Mouse (Mus musculus): ENCODE data around the gene Fut8. TPM values are rescaled to one million over a fixed set of nuclear protein-coding genes. Genes with fewer than 3 reads are reported as not detected.

Gene Fut8
- polyA plus RNA-seq, 1 experiment from 2014 or later, result 27.3 TPM

- Histone ChIP-seq H3K9ac (ENCODE audit: low read depth, low read length) (no peak overlapping the region), H3K4me2 (no peak overlapping the region), H3K27me3 (replicated peaks; ENCODE audit: control insufficient read depth, insufficient read depth, low read length) (no peaks in the 10 kb centered on the region), H3K9me3 (ENCODE audit: control insufficient read depth, low read length) (no peaks in the 10 kb centered on the region), H3K36me3 (ENCODE audit: control insufficient read depth, insufficient read depth, low read length) (no peaks in the 10 kb centered on the region), H3K4me1 (replicated peaks; ENCODE audit: control insufficient read depth, insufficient read depth, low read length) (no peaks in the 10 kb centered on the region), H3K4me3 (ENCODE audit: low read depth, low read length) (no peak overlapping the region), H3K27ac (ENCODE audit: low read depth, low read length) (no peak overlapping the region)
- ATAC-seq (replicated peaks; ENCODE audit: low FRiP score) (no peak), DNase-seq (ENCODE audit: low spot score) (no peak)
- 85% methylated on average over 3 of the region's 3 CpGs for WGBS
These were observed 243.9 kb downstream of the Fut8 start for GRCm38 (mm10) chr12:77481799-77482198.

GRCm38 (mm10) chr12:77483180-77483855, 245.4 kb downstream of the Fut8 start:
- no peak for DNase-seq (ENCODE audit: low spot score)
- Histone ChIP-seq H3K27ac (ENCODE audit: low read depth, low read length) (no peak overlapping the region), H3K27me3 (replicated peaks; ENCODE audit: control insufficient read depth, insufficient read depth, low read length) (no peaks in the 10 kb centered on the region), H3K9me3 (ENCODE audit: control insufficient read depth, low read length) (no peaks in the 10 kb centered on the region), H3K4me3 (ENCODE audit: low read depth, low read length) (no peak overlapping the region), H3K4me2 (no peak overlapping the region), H3K9ac (ENCODE audit: low read depth, low read length) (no peak overlapping the region), H3K36me3 (ENCODE audit: control insufficient read depth, insufficient read depth, low read length) (no peaks in the 10 kb centered on the region), H3K4me1 (replicated peaks; ENCODE audit: control insufficient read depth, insufficient read depth, low read length) (no peaks in the 10 kb centered on the region)
- no peak for ATAC-seq (replicated peaks; ENCODE audit: low FRiP score)
- 36% methylated on average over 9 of the region's 9 CpGs for WGBS

- H3K4me1 ChIP-seq (replicated peaks; ENCODE audit: control insufficient read depth, insufficient read depth, low read length), result no peaks in the 10 kb centered on the region
- 70% methylated on average over 3 of the region's 3 CpGs for WGBS
- ATAC-seq (replicated peaks; ENCODE audit: low FRiP score) (no peak), DNase-seq (ENCODE audit: low spot score) (no peak)
- H3K27ac ChIP-seq (ENCODE audit: low read depth, low read length), result no peak overlapping the region
- no peak overlapping the region for H3K4me3 ChIP-seq (ENCODE audit: low read depth, low read length)
- H3K4me2 ChIP-seq, result no peak overlapping the region
- no peak overlapping the region for H3K9ac ChIP-seq (ENCODE audit: low read depth, low read length)
- no peaks in the 10 kb centered on the region for H3K27me3 ChIP-seq (replicated peaks; ENCODE audit: control insufficient read depth, insufficient read depth, low read length)
- H3K36me3 ChIP-seq (ENCODE audit: control insufficient read depth, insufficient read depth, low read length), result no peaks in the 10 kb centered on the region
- no peaks in the 10 kb centered on the region for H3K9me3 ChIP-seq (ENCODE audit: control insufficient read depth, low read length)
These were observed 246.8 kb downstream of the Fut8 start for GRCm38 (mm10) chr12:77484761-77485160.

GRCm38 (mm10) chr12:77491478-77491877, 253.6 kb downstream of the Fut8 start:
- Histone ChIP-seq H3K27ac (ENCODE audit: low read depth, low read length) (no peak overlapping the region), H3K4me3 (ENCODE audit: low read depth, low read length) (no peak overlapping the region), H3K9ac (ENCODE audit: low read depth, low read length) (no peak overlapping the region), H3K4me2 (no peak overlapping the region), H3K27me3 (replicated peaks; ENCODE audit: control insufficient read depth, insufficient read depth, low read length) (no peaks in the 10 kb centered on the region), H3K9me3 (ENCODE audit: control insufficient read depth, low read length) (no peaks in the 10 kb centered on the region), H3K4me1 (replicated peaks; ENCODE audit: control insufficient read depth, insufficient read depth, low read length) (no peaks in the 10 kb centered on the region), H3K36me3 (ENCODE audit: control insufficient read depth, insufficient read depth, low read length) (no peaks in the 10 kb centered on the region)
- ATAC-seq (replicated peaks; ENCODE audit: low FRiP score), result no peak
- 88% methylated on average over 3 of the region's 3 CpGs for WGBS
- DNase-seq (ENCODE audit: low spot score), result no peak

- Histone ChIP-seq H3K4me1 (replicated peaks; ENCODE audit: control insufficient read depth, insufficient read depth, low read length) (no peaks in the 10 kb centered on the region), H3K36me3 (ENCODE audit: control insufficient read depth, insufficient read depth, low read length) (no peaks in the 10 kb centered on the region), H3K9me3 (ENCODE audit: control insufficient read depth, low read length) (no peaks in the 10 kb centered on the region), H3K27me3 (replicated peaks; ENCODE audit: control insufficient read depth, insufficient read depth, low read length) (no peaks in the 10 kb centered on the region), H3K4me3 (ENCODE audit: low read depth, low read length) (no peak overlapping the region), H3K9ac (ENCODE audit: low read depth, low read length) (no peak overlapping the region), H3K4me2 (no peak overlapping the region), H3K27ac (ENCODE audit: low read depth, low read length) (no peak overlapping the region)
- no peak for DNase-seq (ENCODE audit: low spot score)
- WGBS, result 95% methylated on average over 1 of the region's 1 CpGs
- no peak for ATAC-seq (replicated peaks; ENCODE audit: low FRiP score)
These were observed 257.9 kb downstream of the Fut8 start for GRCm38 (mm10) chr12:77495781-77496180.

- no peaks in the 10 kb centered on the region for H3K27me3 ChIP-seq (replicated peaks; ENCODE audit: control insufficient read depth, insufficient read depth, low read length)
- no peak overlapping the region for H3K27ac ChIP-seq (ENCODE audit: low read depth, low read length)
- H3K9ac ChIP-seq (ENCODE audit: low read depth, low read length), result no peak overlapping the region
- no peak overlapping the region for H3K4me3 ChIP-seq (ENCODE audit: low read depth, low read length)
- no peaks in the 10 kb centered on the region for H3K36me3 ChIP-seq (ENCODE audit: control insufficient read depth, insufficient read depth, low read length)
- no peaks in the 10 kb centered on the region for H3K4me1 ChIP-seq (replicated peaks; ENCODE audit: control insufficient read depth, insufficient read depth, low read length)
- no peak for DNase-seq (ENCODE audit: low spot score)
- no peak for ATAC-seq (replicated peaks; ENCODE audit: low FRiP score)
- H3K9me3 ChIP-seq (ENCODE audit: control insufficient read depth, low read length), result no peaks in the 10 kb centered on the region
- H3K4me2 ChIP-seq, result no peak overlapping the region
- WGBS, result 63% methylated on average over 2 of the region's 2 CpGs
These were observed 260.2 kb downstream of the Fut8 start for GRCm38 (mm10) chr12:77498153-77498552.

GRCm38 (mm10) chr12:77500439-77501055, 262.6 kb downstream of the Fut8 start:
- H3K4me2 ChIP-seq, result no peak overlapping the region
- no peak for ATAC-seq (replicated peaks; ENCODE audit: low FRiP score)
- H3K36me3 ChIP-seq (ENCODE audit: control insufficient read depth, insufficient read depth, low read length), result no peaks in the 10 kb centered on the region
- H3K9me3 ChIP-seq (ENCODE audit: control insufficient read depth, low read length), result no peaks in the 10 kb centered on the region
- H3K4me3 ChIP-seq (ENCODE audit: low read depth, low read length), result no peak overlapping the region
- 62% methylated on average over 5 of the region's 5 CpGs for WGBS
- no peak for DNase-seq (ENCODE audit: low spot score)
- no peaks in the 10 kb centered on the region for H3K4me1 ChIP-seq (replicated peaks; ENCODE audit: control insufficient read depth, insufficient read depth, low read length)
- no peak overlapping the region for H3K9ac ChIP-seq (ENCODE audit: low read depth, low read length)
- H3K27ac ChIP-seq (ENCODE audit: low read depth, low read length), result no peak overlapping the region
- no peaks in the 10 kb centered on the region for H3K27me3 ChIP-seq (replicated peaks; ENCODE audit: control insufficient read depth, insufficient read depth, low read length)

- no peaks in the 10 kb centered on the region for H3K36me3 ChIP-seq (ENCODE audit: control insufficient read depth, insufficient read depth, low read length)
- H3K27ac ChIP-seq (ENCODE audit: low read depth, low read length), result no peak overlapping the region
- H3K9me3 ChIP-seq (ENCODE audit: control insufficient read depth, low read length), result no peaks in the 10 kb centered on the region
- no peak for DNase-seq (ENCODE audit: low spot score)
- 60% methylated on average over 7 of the region's 7 CpGs for WGBS
- H3K27me3 ChIP-seq (replicated peaks; ENCODE audit: control insufficient read depth, insufficient read depth, low read length), result no peaks in the 10 kb centered on the region
- H3K4me1 ChIP-seq (replicated peaks; ENCODE audit: control insufficient read depth, insufficient read depth, low read length), result no peaks in the 10 kb centered on the region
- ATAC-seq (replicated peaks; ENCODE audit: low FRiP score), result no peak
- H3K4me3 ChIP-seq (ENCODE audit: low read depth, low read length), result no peak overlapping the region
- no peak overlapping the region for H3K4me2 ChIP-seq
- no peak overlapping the region for H3K9ac ChIP-seq (ENCODE audit: low read depth, low read length)
These were observed 263.7 kb downstream of the Fut8 start for GRCm38 (mm10) chr12:77501466-77502240.
